Mouse (Mus musculus) heart, embryonic 11.5 days (tissue): Measurements from ENCODE around the gene Tbc1d24. TPM values are rescaled to one million over a fixed set of nuclear protein-coding genes. Genes with fewer than 3 reads are reported as not detected.

ENCODE experiments used
- ATAC-seq: fragments of 200-750 bp; cut with Nextera tagmentation; replicated peaks from 2 replicates; pipeline ENCODE4 v1.8.0; 2017; ENCODE audit warnings: moderate library complexity; ENCODE audit not compliant: insufficient number of reproducible peaks, low FRiP score, low TSS enrichment
- H3K27ac ChIP-seq: fragments of 300-500 bp; sonication (generic); 2 replicates; pipeline ENCODE4 v1.5.1; 2014; ENCODE audit warnings: mild to moderate bottlenecking, low read depth, low read length
- H3K27me3 ChIP-seq: fragments of 300-500 bp; sonication (generic); 2 replicates; pipeline ENCODE4 v1.6.1; 2014; ENCODE audit warnings: mild to moderate bottlenecking, low read length, mixed read lengths; ENCODE audit not compliant: control insufficient read depth, insufficient read depth
- H3K36me3 ChIP-seq: fragments of 300-500 bp; sonication (generic); 2 replicates; pipeline ENCODE4 v1.6.1; 2014; ENCODE audit warnings: mild to moderate bottlenecking, low read length, moderate library complexity, mixed read lengths; ENCODE audit not compliant: control insufficient read depth, insufficient read depth
- H3K4me1 ChIP-seq: fragments of 300-500 bp; sonication (generic); 2 replicates; pipeline ENCODE4 v1.6.1; 2014; ENCODE audit warnings: low read length; ENCODE audit not compliant: control insufficient read depth, insufficient read depth
- H3K4me2 ChIP-seq: fragments of 300-500 bp; sonication (generic); 2 replicates; pipeline ENCODE4 v1.6.1; 2014; ENCODE audit warnings: mild to moderate bottlenecking, moderate library complexity
- H3K4me3 ChIP-seq: fragments of 300-500 bp; sonication (generic); 2 replicates; pipeline ENCODE4 v1.5.1; 2014; ENCODE audit warnings: low read depth, low read length
- H3K9ac ChIP-seq: fragments of 300-500 bp; sonication (generic); 2 replicates; pipeline ENCODE4 v1.6.1; 2014; ENCODE audit warnings: mild to moderate bottlenecking, low read depth, low read length, moderate library complexity
- H3K9me3 ChIP-seq: fragments of 300-500 bp; sonication (generic); replicated peaks from 2 replicates; pipeline ENCODE4 v1.6.1; 2016; ENCODE audit warnings: low read length; ENCODE audit not compliant: control insufficient read depth
- WGBS: fragments of 180-500 bp; shearing (Covaris S2); extraction: QIAGEN DNeasy Blood & Tissue Kit; methylation state at CpG from one replicate; pipeline ENCODE4 v1.1.7; 2014; ENCODE audit not compliant: insufficient replicate concordance; 5-methylcytosine and 5-hydroxymethylcytosine counted together
- polyA plus RNA-seq: library from polyadenylated mRNA; unstranded; fragments of >200 nt; fragmentation: Nextera tagmentation; extraction: Ambion mirVana; gene quantifications from 2 replicates; pipeline ENCODE4 v1.2.1, GENCODE M21; 2014

Tbc1d24 gene
- polyA plus RNA-seq, 1 experiment from 2014 or later: 5.2 TPM

DNA sequence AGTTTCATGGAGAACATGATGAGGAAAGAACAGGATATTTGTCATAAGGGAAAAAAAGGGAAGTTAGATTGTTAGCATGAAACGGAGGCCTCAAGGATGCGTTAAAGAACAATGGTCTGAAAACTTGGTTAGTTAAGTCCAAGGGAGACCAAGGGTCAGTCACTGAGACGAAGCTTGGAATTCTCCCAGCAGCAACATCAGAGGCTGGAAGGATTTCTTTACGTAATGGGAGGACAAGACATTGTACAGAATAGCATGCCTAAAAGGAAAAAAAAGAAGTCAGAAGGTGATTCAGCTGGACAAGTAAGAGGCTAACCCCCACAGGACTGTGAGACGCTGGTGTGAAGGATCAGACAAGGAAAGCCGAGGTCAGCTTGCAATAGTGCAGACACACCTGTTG, 38.2 kb downstream of the Tbc1d24 start:
- Histone ChIP-seq H3K4me1 (peaks cover 20% of the 10 kb centered on the region), H3K4me2 (no peak overlapping the region), H3K36me3 (peaks cover 8% of the 10 kb centered on the region), H3K27ac (no peak overlapping the region), H3K9ac (no peak overlapping the region), H3K9me3 (no peaks in the 10 kb centered on the region), H3K4me3 (no peak overlapping the region), H3K27me3 (no peaks in the 10 kb centered on the region)
- ATAC-seq: no peak
- WGBS: 88% methylated on average over 6 of the region's 6 CpGs

DNA sequence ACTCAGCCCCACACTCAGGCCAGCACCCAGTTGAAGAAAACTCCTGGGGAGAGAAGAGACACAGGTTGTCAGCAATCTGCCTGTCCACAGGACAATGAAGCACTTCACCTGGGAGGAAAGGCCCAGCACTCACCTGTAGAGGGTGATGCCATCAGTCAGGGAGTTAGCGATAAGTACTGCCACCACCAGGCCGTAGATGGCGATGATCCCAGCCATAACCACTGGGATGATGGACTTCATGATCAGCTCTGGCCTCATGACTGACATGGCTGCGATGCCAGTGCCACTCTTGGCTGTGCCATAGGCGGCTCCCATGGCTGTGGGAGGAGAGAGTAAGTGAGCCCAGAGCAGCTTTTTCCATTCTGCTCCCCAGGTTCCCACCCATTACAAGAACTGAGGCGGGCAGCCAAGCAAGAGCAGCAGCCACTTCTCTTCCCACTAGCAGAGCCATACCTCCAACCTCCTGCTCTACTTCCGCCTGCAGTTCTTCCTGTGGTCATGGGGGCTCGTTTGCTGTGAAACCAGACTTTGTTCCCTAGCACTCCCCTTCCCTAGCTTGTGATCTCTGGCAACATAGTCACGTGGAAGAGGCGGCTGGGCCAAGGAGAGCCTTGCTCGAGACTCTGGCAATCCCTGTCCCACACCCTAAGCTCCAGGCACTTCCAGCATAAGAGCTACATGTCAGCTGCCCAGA, 40.6 kb downstream of the Tbc1d24 start:
- H3K4me2 ChIP-seq: no peak overlapping the region
- peaks cover 8% of the 10 kb centered on the region for H3K36me3 ChIP-seq
- no peak overlapping the region for H3K27ac ChIP-seq
- no peaks in the 10 kb centered on the region for H3K9me3 ChIP-seq
- 74% methylated on average over 11 of the region's 11 CpGs for WGBS
- H3K27me3 ChIP-seq: no peaks in the 10 kb centered on the region
- peaks cover 13% of the 10 kb centered on the region for H3K4me1 ChIP-seq
- no peak for ATAC-seq
- H3K9ac ChIP-seq: no peak overlapping the region
- no peak overlapping the region for H3K4me3 ChIP-seq

DNA sequence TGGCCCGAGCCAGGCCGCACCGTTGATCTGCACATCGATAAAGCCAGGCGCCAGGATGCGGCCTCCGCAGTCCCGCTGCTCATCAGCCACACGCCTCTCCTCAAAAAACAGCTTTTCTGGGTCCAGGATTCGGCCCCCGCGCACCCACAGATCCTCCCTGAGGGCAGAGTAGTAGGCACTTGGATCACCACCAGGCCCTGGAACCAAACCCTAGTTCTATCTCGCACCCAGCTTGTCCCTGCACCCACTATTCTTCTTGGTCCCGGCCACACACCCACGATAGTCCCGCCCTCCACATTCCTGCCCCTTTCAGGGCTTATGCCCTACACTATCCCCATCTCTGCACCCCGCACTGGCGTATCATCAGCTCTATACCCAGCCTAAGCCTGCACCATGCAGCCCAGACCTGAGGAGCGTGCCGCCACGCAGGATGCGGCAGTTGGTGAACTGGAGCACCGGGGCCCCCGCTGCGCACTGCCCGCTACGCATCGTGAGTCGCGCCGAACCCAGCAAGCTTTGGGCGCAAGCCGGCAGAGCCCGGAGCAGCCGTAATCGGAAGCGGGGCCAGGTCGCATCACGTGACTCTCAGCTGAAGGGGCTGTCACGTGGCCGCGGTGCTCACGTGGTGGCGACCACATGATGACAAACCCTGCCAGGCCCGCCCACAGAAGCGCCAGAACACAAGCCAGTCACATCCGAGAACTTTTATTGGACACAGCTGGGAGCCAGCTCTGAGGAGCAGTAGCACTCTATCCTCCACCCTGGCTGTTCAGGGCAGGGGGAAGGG, 42.0 kb downstream of the Tbc1d24 start, which contains the start of gene Amdhd2:
Amdhd2 (minus strand) TSS at position 591 of the 787 bp plus-strand sequence.
- Histone ChIP-seq H3K27ac (peak within 1 kb of the TSS; percentile 84), H3K27me3 (no peaks in the 10 kb centered on the region), H3K4me2 (peak within 1 kb of the TSS; percentile 99), H3K9me3 (no peaks in the 10 kb centered on the region), H3K4me1 (peaks cover 12% of the 10 kb centered on the region), H3K4me3 (peak within 1 kb of the TSS; percentile 82), H3K36me3 (peaks cover 8% of the 10 kb centered on the region), H3K9ac (peak within 1 kb of the TSS; percentile 90)
- WGBS: under 1% methylated on average over 47 of the region's 47 CpGs
- ATAC-seq: peak; percentile 84

DNA sequence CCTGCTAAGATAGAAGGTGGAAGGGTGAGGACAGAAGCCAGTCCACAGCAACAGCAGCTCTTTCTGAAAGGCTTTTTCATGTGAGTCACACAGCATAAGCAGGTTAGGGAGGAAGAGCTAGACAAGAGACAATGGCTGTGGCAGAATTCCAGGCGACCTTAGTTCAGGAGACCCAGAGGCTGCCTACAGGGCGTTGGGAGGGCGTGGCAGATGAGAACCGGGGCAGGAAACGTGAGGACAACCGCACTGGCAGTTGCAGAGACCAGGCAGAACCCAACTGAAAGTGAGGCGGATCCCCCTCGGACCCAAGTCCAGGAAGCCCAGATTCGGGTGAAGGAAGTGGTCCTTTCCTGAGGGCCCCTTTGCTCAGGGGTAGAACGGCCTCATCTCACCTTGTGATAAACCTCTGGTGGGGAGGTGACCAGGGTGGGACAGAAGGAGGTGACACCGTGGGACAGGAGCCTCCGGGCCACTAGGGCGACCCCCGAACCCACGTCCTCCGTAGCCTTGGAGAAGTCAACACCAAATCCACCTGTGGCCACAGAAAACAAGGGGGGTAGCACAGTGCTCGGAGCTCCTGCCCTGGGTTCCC, 42.7 kb downstream of the Tbc1d24 start:
- ATAC-seq: no peak

DNA sequence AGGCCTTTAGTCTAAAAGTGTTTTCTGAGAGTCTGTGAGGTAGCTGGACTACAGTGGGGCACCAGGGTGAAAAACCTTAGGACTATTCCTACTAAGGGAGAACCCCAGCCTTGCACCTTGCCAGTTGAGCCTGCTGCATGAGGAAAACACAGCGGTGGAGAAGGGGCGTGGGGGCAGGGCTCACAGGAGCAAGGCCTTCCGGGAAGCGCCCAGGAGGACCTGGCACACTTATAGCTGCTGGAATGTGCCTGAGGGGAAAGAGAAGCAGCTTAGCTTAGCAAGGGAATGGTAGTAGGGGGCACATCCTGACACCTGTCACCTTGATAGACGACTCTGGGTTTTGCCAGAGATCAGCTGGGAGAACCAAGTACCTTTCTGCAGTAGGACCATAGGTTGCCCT, 43.9 kb downstream of the Tbc1d24 start:
- Histone ChIP-seq H3K4me2 (no peak overlapping the region), H3K4me1 (peaks cover 4% of the 10 kb centered on the region), H3K4me3 (no peak overlapping the region), H3K9ac (no peak overlapping the region), H3K9me3 (no peaks in the 10 kb centered on the region), H3K27me3 (no peaks in the 10 kb centered on the region), H3K36me3 (peaks cover 3% of the 10 kb centered on the region; the same call in 1 of the 2 replicates), H3K27ac (no peak overlapping the region)
- WGBS: 79% methylated on average over 5 of the region's 5 CpGs
- ATAC-seq: no peak

More for the DNA sequence above, 42.7 kb downstream of the Tbc1d24 start:
- Histone ChIP-seq H3K9me3 (no peaks in the 10 kb centered on the region), H3K4me3 (peak overlapping the region; percentile 82), H3K4me1 (peaks cover 6% of the 10 kb centered on the region), H3K4me2 (peak overlapping the region; percentile 99), H3K27ac (peak overlapping the region; percentile 84; the same call in 1 of the 2 replicates), H3K9ac (peak overlapping the region; percentile 90), H3K27me3 (no peaks in the 10 kb centered on the region), H3K36me3 (peaks cover 8% of the 10 kb centered on the region)
- 9% methylated on average over 17 of the region's 17 CpGs for WGBS

DNA sequence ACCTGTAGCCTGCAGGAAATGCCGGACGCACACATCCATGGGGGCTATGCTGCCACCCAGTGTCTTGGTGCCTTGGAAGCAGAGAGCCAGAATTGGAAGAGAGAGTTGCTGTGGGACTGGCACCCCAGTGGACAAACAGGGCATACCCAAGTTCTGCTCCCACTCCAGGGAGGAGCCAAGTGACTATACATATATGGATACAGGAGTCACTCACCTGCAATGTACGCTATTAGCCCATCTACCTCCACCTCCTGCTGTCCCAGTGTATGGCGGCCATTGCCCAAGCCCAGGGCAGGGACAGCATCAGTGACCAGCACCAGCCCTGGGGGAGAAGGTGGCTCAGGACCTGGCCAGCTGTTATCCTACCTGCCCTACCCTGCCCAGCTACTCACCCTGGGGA, 47.8 kb downstream of the Tbc1d24 start:
- no peak overlapping the region for H3K4me2 ChIP-seq
- no peak for ATAC-seq
- no peak overlapping the region for H3K4me3 ChIP-seq
- no peak overlapping the region for H3K27ac ChIP-seq
- H3K9me3 ChIP-seq: no peaks in the 10 kb centered on the region
- H3K27me3 ChIP-seq: no peaks in the 10 kb centered on the region
- peaks cover 2% of the 10 kb centered on the region; the same call in 1 of the 2 replicates for H3K36me3 ChIP-seq
- peaks cover under 1% of the 10 kb centered on the region for H3K4me1 ChIP-seq
- 89% methylated on average over 4 of the region's 4 CpGs for WGBS
- H3K9ac ChIP-seq: no peak overlapping the region

DNA sequence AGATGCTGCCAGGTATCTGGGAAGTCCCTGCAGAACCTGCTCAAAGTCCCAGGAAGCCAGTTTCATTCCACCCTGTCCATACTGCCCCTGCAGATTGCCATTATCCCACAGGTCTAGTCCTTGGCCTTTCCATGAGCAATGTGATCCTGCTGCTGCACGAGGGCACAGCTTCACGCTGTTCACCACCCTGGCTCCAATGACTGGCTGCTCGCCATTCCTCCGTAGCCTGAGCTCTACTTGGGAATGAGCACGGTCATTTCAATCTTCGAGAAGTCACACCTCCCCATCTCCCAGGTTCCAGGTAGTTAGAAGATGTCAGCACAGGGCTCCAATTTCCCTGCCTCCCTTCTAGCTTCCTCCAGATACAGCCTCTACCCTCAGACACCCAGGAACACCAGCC, 48.2 kb downstream of the Tbc1d24 start:
- Histone ChIP-seq H3K36me3 (peaks cover 2% of the 10 kb centered on the region; the same call in 1 of the 2 replicates), H3K9ac (no peak overlapping the region), H3K4me2 (no peak overlapping the region), H3K4me1 (peaks cover 3% of the 10 kb centered on the region; the same call in 1 of the 2 replicates), H3K27me3 (no peaks in the 10 kb centered on the region), H3K4me3 (no peak overlapping the region), H3K9me3 (no peaks in the 10 kb centered on the region), H3K27ac (no peak overlapping the region)
- 84% methylated on average over 6 of the region's 6 CpGs for WGBS
- ATAC-seq: no peak

DNA sequence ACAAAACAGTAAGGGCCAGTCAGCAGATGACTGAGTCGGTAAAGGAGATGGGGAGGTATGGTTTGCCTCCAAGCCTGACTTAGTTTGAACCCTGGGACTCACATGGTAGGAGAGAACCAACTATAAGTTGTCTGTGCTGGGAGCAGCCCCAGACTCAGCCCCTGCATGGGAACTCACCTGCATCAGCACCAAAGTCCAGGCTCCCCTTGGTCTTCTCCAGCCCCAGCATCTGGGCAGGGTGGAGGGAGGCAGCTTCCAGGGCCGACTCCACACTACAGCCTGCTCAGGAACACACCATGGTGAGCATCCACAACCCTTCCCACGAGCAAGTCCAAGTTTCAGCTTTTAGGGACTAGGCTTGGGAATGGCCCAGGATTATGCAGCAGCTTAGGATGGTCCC, 49.0 kb downstream of the Tbc1d24 start:
- no peaks in the 10 kb centered on the region for H3K9me3 ChIP-seq
- H3K4me2 ChIP-seq: no peak overlapping the region
- no peaks in the 10 kb centered on the region for H3K27me3 ChIP-seq
- H3K9ac ChIP-seq: no peak overlapping the region; the same call in 1 of the 2 replicates
- H3K36me3 ChIP-seq: peaks cover 2% of the 10 kb centered on the region; the same call in 1 of the 2 replicates
- no peak overlapping the region for H3K27ac ChIP-seq
- H3K4me1 ChIP-seq: peaks cover 7% of the 10 kb centered on the region
- WGBS: 81% methylated on average over 3 of the region's 3 CpGs
- no peak for ATAC-seq
- no peak overlapping the region for H3K4me3 ChIP-seq
